Mouse (Mus musculus) layer of hippocampus, postnatal 10 days (tissue): ENCODE results near the gene Msrb3. TPM values are rescaled to one million over a fixed set of nuclear protein-coding genes. Genes with fewer than 3 reads are reported as not detected.
A peak's percentile ranks its signal among the peaks of the same experiment; 100 is the strongest.

Experiments used
- DNase-seq, 2 experiments: peaks; one replicate each; pipeline ENCODE4 v3.0.0; 2021; ENCODE audit warnings: low spot score in 2 of 2
- total RNA-seq, 2 experiments: library from RNA; stranded (reverse); gene quantifications; 2 replicates each; pipeline ENCODE4 v1.2.3; 2021

Gene Msrb3
- total RNA-seq, 2 experiments from 2014 or later: 4.7 to 5.3 TPM

DNA sequence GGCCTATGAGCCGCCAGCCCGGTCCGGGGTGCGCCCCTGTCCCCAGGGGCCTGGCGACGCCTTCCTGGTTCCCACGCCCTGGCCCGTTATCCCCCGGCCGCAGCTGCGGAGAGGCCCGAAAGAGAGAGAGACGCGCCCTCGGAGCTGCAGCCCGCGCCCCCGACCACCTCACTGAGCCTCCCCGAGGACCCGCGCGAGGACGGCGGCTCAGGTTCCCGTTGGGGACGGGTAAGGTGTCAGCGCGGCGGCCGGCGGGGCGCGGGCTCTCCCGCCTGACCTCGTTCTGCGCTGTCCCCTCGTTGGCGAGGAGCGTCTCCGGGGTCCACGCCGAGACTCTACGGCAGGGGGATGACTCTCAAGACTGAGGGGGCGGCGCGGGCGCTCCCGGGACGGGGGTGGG, 544 bp downstream of the Msrb3 start:
- no peak for DNase-seq

GRCm38 (mm10) chr10:120895899-120896289, 3.0 kb downstream of the Msrb3 start:
- DNase-seq: no peak

DNA sequence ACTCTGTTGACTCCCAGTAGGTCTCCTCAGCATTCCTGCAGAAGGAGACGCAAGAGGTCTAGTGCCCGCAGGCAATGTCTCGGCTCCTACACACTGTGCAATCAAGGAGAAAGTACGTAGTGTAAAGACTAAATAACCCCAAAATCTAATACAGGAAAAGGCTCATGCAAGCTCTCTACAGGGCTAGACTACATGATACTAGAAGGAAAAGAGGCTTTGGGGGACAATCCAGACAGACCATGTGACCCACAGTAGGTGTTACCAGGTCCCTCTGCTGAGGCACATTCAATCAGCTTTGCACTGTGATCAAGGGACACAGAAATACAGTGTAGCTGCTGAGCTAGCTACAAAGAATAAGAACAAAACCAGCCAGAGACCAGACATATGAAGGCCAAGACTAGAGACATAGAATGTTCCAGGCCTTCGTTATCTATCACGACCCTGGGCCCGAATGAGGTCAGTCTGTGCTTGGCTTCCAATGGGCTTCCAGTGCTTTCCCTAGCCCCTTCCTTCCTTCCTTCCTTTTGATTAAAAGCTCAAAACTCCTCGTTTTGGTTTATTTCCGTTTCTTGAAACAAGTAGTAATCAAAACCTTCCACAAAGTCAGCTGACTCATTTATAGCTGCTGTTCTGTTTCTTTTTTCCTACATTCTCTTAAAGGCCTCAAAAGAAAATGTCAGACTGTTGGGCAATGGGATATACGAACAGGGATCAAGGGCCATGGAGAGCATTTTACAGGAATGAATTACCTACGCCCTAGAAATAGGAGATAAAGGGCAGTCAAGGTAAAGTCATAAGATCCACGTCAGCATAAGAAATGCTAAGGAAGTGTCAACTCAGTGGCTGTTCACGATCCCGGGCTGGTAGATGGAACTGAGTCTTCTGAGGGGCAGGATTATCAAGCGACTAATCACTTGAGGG, 3.7 kb downstream of the Msrb3 start:
- DNase-seq: no peak

GRCm38 (mm10) chr10:120893938-120894337, 5.0 kb downstream of the Msrb3 start:
- no peak for DNase-seq

DNA sequence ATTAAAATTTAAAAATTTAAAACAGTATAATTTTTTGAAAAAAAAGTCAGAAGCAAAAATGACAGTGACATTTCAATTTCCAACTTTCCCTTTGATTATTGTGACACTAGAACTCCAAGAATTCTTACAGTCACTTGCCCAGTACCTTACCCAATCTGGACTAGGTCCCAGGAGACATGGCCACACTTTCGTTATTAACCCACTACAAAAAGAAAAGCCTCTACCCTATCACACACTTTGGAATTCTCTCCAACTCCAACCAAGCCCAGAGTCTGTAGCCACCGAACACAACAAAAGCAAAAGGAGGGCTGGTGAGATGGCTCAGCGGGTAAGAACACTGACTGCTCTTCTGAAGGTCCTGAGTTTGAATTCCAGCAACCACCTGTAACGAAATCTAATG, 7.8 kb downstream of the Msrb3 start:
- no peak for DNase-seq

DNA sequence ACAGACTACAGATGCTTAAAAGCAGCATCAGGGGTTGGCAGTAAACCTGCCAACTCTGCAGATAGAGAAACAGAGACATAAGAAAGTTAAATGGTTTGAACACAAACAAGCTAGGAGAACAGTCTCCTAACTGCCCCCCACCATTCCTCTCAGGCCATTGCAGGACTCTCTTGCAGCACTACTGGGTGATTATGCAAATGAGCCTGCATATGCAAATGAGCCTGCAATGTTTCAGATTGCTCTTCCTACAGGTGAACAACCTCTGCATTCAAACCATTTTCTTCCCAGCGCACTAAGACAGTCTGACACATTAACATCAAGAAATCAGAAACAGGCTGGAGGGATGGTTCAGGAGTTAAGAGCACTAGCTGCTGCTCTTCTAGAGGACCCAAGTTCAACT, 8.3 kb downstream of the Msrb3 start:
- DNase-seq: no peak

DNA sequence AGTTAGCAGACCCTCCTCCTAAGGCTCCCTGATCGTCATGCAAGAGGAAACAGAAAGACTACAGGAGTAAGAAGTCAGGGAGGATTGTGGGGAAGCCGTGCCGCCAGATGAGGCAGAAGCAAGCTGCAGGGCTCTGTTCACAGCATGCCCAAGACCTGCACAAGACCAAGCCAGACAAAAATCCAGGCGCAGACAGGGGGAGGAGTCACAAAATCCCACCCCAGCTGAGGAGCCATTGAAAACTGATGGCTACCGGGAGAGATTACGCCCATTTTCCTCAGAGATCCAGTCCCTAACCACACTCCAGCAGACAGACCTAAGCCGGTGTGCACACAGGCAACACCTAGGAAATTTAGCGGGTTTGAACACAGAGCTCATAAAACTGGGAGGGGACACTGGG, 10.4 kb downstream of the Msrb3 start:
- DNase-seq: no peak

DNA sequence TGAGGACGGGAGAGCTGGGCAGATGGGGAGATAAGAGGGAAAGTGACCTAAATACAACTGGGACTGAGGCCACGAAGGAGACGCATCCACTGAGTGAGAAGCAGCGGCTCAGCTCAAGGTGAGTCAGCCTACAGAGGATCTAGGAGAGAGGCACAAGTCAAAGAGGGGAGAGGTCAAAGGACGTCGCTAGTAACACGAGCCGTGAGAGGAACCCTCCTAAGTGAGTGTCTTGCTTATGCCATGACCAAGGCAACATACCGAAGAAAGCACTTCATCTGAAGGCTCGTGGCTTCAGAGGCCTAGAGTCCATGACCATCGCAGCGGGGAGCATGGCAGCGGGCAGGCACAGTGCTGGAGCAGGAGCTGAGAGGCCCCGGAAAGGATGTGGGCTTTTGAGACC, 14.7 kb downstream of the Msrb3 start:
- no peak for DNase-seq

DNA sequence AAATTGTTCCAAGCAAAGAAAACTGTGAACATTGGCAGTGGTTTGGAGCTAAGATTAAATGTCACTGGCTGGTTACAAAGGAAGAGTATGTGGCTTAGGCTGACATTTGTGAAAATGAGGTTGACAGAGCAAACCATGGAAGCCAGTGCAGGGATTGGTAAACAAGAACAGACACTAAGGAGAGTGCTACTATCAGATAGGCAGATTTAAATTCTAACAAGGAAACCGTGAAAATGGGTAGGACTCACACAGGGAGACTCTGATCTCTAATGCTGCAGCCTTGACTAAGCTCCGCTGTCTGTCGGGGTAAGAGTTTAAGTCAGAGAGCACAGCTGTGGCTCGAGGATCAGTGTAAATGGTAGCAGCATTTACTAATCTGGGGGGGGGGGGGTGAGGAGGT, 15.2 kb downstream of the Msrb3 start:
- DNase-seq: no peak

GRCm38 (mm10) chr10:120883069-120883415, 15.9 kb downstream of the Msrb3 start:
- no peak for DNase-seq

- DNase-seq: peak in 1 of 2 experiments; percentile 29
Observed at GRCm38 (mm10) chr10:120882347-120883068, 16.4 kb downstream of the Msrb3 start.

DNA sequence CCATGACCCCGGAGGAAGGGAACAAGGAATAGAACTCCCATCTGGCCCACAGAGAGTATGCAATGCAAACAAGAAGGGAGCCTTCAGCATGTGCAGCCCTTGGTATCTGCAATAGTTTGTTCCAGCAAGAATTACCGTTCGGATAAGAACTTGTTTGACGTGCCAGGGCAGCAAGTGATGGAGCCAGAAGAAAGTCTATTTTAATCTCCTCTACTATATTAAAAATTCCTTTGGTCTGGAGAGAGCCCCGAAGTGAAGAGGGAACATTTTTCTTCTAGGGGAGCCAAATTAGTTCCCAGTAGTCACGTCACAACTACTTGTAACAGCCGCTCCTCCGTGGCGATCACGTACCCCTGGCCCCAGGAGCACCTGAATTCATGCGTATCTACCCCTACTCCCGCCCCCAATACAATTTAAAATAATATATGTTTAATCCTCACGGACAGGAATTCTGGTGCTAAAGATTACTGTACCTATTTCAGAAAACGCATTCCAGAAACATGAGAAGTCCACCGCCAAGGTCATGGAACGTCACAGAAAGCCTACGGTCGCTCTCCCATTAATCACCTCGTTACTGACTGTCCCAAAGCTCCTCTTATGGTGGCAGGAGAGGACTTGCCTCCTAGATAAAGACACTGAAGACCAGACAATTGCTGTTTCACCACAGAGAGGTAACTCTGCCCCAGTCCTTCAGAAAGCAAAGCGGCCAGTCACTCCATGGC, 22.2 kb downstream of the Msrb3 start:
- no peak for DNase-seq

GRCm38 (mm10) chr10:120875672-120876463, 23.0 kb downstream of the Msrb3 start:
- DNase-seq: peak; percentile 92

DNA sequence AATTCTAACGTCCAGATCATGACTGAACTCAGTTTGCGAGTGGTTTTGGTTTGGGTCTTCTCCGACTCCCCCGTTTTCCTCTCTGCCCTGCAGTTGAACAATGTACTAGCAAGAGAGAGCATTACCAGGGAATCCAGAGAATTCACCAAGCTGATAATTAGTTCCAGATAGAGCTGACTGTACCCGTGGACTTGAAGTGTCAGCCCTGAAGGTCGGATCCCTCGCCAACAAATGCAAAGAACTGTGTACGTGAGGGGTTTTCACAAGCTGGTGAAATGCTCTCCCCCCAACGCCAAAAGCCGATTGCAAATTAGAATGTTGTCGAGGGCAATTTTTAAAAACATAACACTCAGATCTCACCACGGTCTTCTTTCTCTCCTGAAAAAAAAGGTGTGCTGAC, 24.6 kb downstream of the Msrb3 start:
- no peak for DNase-seq

DNA sequence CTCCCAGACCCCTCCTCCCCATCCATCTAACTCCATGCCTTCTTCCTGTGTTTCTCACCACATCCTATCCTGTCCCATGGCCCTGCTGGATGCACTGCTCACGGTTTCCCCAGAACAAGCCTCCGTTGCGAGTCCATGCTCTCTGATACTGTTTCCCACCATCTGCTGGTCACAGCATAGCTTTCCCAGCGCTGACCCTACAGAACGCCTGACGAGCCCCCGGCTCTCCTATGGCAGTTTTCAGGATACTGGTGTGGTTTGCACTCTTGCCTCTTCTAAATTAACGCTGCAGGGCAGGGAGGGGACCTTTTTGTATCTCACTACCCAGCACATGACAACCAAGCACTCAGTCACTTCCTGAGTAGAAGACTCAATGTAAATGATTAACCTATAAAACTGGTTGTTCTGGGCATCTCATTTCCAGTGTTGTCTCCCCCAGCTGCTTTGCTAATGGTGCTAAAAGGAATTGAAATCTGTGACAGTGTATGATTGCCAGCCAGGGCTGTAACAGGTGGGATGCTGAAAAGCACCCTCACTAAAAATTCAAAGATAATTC, 25.2 kb downstream of the Msrb3 start:
- no peak for DNase-seq

GRCm38 (mm10) chr10:120872483-120872862, 26.4 kb downstream of the Msrb3 start:
- peak; percentile 41 to 44 for DNase-seq

DNA sequence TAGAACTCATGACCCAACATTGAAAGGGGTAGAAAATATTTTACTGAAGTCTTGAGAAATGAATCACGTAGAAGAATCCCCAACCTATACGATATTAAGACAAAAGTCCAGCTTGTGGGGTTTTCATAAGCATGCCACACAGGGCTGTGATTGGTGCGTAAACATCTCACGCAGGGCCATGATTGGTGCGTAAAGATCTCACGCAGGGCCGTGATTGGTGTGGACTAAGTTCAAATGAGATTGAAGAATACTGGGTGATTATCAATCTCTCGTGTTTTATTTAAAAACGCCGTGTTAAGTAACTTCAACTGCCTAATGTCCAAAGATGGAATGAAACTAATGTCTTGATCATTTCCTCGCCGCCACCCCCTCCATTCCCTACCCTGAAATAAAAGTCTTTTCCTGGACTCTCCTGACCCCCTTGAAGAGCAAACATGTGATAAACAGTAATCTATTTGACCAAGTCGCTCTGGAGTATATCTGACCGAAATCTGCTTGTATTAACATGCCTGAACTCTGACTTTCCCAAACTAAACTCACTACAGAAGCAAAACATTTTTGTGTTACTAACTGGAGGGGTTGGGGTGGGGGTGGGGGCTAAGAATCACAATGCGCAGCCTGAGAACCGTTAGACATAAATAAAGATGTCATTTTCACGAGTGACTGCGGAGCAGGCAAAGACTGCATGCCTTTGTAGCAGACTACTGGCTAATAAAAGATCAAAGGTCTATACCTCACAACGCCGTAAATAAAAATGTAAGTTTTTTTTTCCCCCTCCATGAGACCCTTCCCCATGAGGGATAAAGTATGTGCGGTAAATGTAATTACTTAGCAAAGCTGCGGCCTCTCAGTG, 27.0 kb downstream of the Msrb3 start:
- no peak for DNase-seq

GRCm38 (mm10) chr10:120871096-120871495, 27.8 kb downstream of the Msrb3 start:
- no peak for DNase-seq

- DNase-seq: no peak
Observed at GRCm38 (mm10) chr10:120869241-120869775, 29.6 kb downstream of the Msrb3 start.

DNA sequence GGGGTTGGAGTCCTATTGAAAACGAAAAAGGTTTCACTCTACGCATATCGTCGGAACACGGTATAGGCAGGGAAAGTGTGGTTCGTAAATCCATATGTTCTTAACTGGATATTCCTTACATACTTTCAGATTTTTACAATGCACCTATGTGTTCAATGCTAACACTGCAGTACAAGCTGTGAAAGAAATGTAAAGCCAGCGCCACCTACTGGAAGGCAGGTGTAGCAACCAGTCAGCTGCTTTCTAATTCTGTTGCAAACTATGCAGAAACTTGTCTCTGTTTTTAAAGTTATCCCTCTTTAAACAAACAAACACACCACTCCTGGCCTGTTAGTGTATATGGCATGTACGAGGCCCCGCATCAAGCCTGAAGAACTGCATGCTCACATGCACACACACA, 34.5 kb downstream of the Msrb3 start:
- DNase-seq: peak; percentile 74 to 81
